Mouse (Mus musculus): ENCODE measurements around the gene Inha. TPM values are rescaled to one million over a fixed set of nuclear protein-coding genes. Genes with fewer than 3 reads are reported as not detected.

The Inha gene
- total and polyA plus RNA-seq, 2 experiments from 2014 or later: 22.5 to 33.3 TPM

- DNase-seq (ENCODE audit: low spot score): no peak
- no peak overlapping the region for H3K4me2 ChIP-seq (ENCODE audit: low read depth, low read length, poor library complexity, severe bottlenecking)
- no peaks in the 10 kb centered on the region for H3K27me3 ChIP-seq (ENCODE audit: insufficient read depth, low read length)
- no peak overlapping the region for H3K4me3 ChIP-seq (ENCODE audit: low read depth, low read length)
- no peak for TF ChIP-seq CTCF (IDR thresholded peaks at IDR 0.05)
- H3K36me3 ChIP-seq (ENCODE audit: insufficient read depth, low read length): peaks cover 26% of the 10 kb centered on the region
- WGBS: 89% methylated on average over 25 of the region's 25 CpGs
- ATAC-seq (ENCODE audit: low FRiP score): no peak
- no peak overlapping the region for H3K9ac ChIP-seq (replicated peaks; ENCODE audit: low read length, poor library complexity, severe bottlenecking)
- H3K27ac ChIP-seq (ENCODE audit: low read depth, low read length): no peak overlapping the region
- no peaks in the 10 kb centered on the region for H3K9me3 ChIP-seq (ENCODE audit: low read length)
- peaks cover 4% of the 10 kb centered on the region; the same call in 1 of the 2 replicates for H3K4me1 ChIP-seq (ENCODE audit: insufficient read depth, low read length)
Observed at GRCm38 (mm10) chr1:75502945-75503650, 3.8 kb upstream of the Inha start.

GRCm38 (mm10) chr1:75503651-75503980, 3.3 kb upstream of the Inha start:
- WGBS: 80% methylated on average over 23 of the region's 23 CpGs
- no peak overlapping the region for H3K4me3 ChIP-seq (ENCODE audit: low read depth, low read length)
- H3K27me3 ChIP-seq (ENCODE audit: insufficient read depth, low read length): no peaks in the 10 kb centered on the region
- H3K9me3 ChIP-seq (ENCODE audit: low read length): no peaks in the 10 kb centered on the region
- H3K9ac ChIP-seq (replicated peaks; ENCODE audit: low read length, poor library complexity, severe bottlenecking): no peak overlapping the region
- ATAC-seq (ENCODE audit: low FRiP score) (no peak), DNase-seq (ENCODE audit: low spot score) (no peak)
- no peak overlapping the region for H3K27ac ChIP-seq (ENCODE audit: low read depth, low read length)
- H3K4me2 ChIP-seq (ENCODE audit: low read depth, low read length, poor library complexity, severe bottlenecking): no peak overlapping the region
- TF ChIP-seq CTCF (IDR thresholded peaks at IDR 0.05): no peak
- H3K4me1 ChIP-seq (ENCODE audit: insufficient read depth, low read length): peaks cover 4% of the 10 kb centered on the region; the same call in 1 of the 2 replicates
- peaks cover 22% of the 10 kb centered on the region for H3K36me3 ChIP-seq (ENCODE audit: insufficient read depth, low read length)

DNA sequence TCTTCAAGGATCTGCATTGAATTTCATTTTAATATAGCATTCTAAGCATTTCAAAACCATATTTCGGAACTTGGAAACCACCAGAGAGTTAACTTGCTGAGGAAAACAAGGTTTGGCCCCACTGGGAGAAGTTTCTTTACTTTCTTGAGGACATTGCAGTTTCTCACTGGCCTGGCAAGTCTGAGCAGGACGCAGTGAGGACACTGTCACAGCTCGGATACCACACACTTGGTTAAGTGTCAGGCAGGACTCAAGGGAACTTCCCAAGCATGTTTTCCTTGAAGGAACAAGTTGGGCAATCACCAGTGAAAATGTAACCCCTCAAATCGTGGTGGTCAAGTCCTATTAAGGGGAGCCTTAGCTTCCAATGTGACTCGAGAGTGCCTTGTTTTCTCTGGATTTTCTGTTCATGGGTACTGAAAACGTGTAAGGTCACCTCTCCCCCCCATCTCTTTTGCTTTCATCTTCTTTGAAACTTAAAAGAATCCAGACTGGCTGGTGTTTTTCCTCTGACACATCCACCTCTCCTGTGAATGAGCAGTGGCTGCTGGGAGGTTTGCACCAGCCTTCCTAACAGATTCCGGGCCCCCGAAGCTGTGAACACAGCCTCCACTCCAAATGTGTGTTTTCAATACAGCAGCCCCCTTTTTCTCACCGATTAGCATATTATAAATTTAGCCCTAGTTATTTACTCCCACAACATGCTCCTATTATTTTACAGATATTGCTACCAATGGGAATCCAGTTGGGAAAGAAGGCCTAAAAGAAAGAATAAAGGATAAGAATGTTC, 2.4 kb upstream of the Inha start:
- Histone ChIP-seq H3K4me1 (ENCODE audit: insufficient read depth, low read length) (peaks cover 4% of the 10 kb centered on the region; the same call in 1 of the 2 replicates), H3K9ac (replicated peaks; ENCODE audit: low read length, poor library complexity, severe bottlenecking) (peak overlapping the region; percentile 93), H3K27me3 (ENCODE audit: insufficient read depth, low read length) (no peaks in the 10 kb centered on the region), H3K4me3 (ENCODE audit: low read depth, low read length) (peak overlapping the region; percentile 81), H3K9me3 (ENCODE audit: low read length) (no peaks in the 10 kb centered on the region), H3K36me3 (ENCODE audit: insufficient read depth, low read length) (peaks cover 16% of the 10 kb centered on the region), H3K27ac (ENCODE audit: low read depth, low read length) (peak overlapping the region; percentile 92), H3K4me2 (ENCODE audit: low read depth, low read length, poor library complexity, severe bottlenecking) (peak overlapping the region; percentile 88)
- DNase-seq (ENCODE audit: low spot score): no peak
- TF ChIP-seq CTCF (IDR thresholded peaks at IDR 0.05): no peak
- WGBS: 64% methylated on average over 9 of the region's 9 CpGs
- no peak for ATAC-seq (ENCODE audit: low FRiP score)

- DNase-seq (ENCODE audit: low spot score) (peak; percentile 85), ATAC-seq (ENCODE audit: low FRiP score) (peak; percentile 85)
- TF ChIP-seq CTCF (IDR thresholded peaks at IDR 0.05): 0 out of 2 replicates have a peak, but pooled peaks have one; percentile 9
- under 1% methylated on average over 81 of the region's 84 CpGs for WGBS
- no peaks in the 10 kb centered on the region for H3K27me3 ChIP-seq (ENCODE audit: insufficient read depth, low read length)
- H3K4me2 ChIP-seq (ENCODE audit: low read depth, low read length, poor library complexity, severe bottlenecking): peak overlapping the region; percentile 88
- peaks cover 4% of the 10 kb centered on the region; the same call in 1 of the 2 replicates for H3K4me1 ChIP-seq (ENCODE audit: insufficient read depth, low read length)
- H3K9me3 ChIP-seq (ENCODE audit: low read length): no peaks in the 10 kb centered on the region
- H3K27ac ChIP-seq (ENCODE audit: low read depth, low read length): peak overlapping the region; percentile 92
- H3K9ac ChIP-seq (replicated peaks; ENCODE audit: low read length, poor library complexity, severe bottlenecking): peak overlapping the region; percentile 93
- H3K4me3 ChIP-seq (ENCODE audit: low read depth, low read length): peak overlapping the region; percentile 81
- peaks cover 9% of the 10 kb centered on the region; the same call in 1 of the 2 replicates for H3K36me3 ChIP-seq (ENCODE audit: insufficient read depth, low read length)
Observed at GRCm38 (mm10) chr1:75505159-75505955, 1.5 kb upstream of the Inha start.

GRCm38 (mm10) chr1:75505956-75506831, 683 bp upstream of the Inha start, which contains the start of gene Obsl1:
Gene Obsl1 (minus strand): TSS chr1:75506452.
- Histone ChIP-seq H3K4me1 (ENCODE audit: insufficient read depth, low read length) (peaks cover 4% of the 10 kb centered on the region; the same call in 1 of the 2 replicates), H3K4me2 (ENCODE audit: low read depth, low read length, poor library complexity, severe bottlenecking) (peak within 1 kb of the TSS; percentile 88), H3K27me3 (ENCODE audit: insufficient read depth, low read length) (no peaks in the 10 kb centered on the region), H3K27ac (ENCODE audit: low read depth, low read length) (peak within 1 kb of the TSS; percentile 92), H3K4me3 (ENCODE audit: low read depth, low read length) (peak within 1 kb of the TSS; percentile 81), H3K9me3 (ENCODE audit: low read length) (no peaks in the 10 kb centered on the region), H3K36me3 (ENCODE audit: insufficient read depth, low read length) (peaks cover 7% of the 10 kb centered on the region; the same call in 1 of the 2 replicates), H3K9ac (replicated peaks; ENCODE audit: low read length, poor library complexity, severe bottlenecking) (peak within 1 kb of the TSS; percentile 93)
- peak; percentile 56 for ATAC-seq (ENCODE audit: low FRiP score)
- under 1% methylated on average over 62 of the region's 65 CpGs for WGBS
- peak; percentile 75 for DNase-seq (ENCODE audit: low spot score)
- TF ChIP-seq CTCF (IDR thresholded peaks at IDR 0.05): no peak

All from midbrain, postnatal 0 days (tissue).